Mouse (Mus musculus) fat pad, adult 2 months (tissue): ENCODE results near the gene Col8a1.

Experiments used
- DNase-seq: peaks from one replicate; pipeline ENCODE4 v3.0.0-alpha.2; 2011; ENCODE audit warnings: low read depth, low spot score; ENCODE audit errors: extremely low read depth

Col8a1 gene

DNA sequence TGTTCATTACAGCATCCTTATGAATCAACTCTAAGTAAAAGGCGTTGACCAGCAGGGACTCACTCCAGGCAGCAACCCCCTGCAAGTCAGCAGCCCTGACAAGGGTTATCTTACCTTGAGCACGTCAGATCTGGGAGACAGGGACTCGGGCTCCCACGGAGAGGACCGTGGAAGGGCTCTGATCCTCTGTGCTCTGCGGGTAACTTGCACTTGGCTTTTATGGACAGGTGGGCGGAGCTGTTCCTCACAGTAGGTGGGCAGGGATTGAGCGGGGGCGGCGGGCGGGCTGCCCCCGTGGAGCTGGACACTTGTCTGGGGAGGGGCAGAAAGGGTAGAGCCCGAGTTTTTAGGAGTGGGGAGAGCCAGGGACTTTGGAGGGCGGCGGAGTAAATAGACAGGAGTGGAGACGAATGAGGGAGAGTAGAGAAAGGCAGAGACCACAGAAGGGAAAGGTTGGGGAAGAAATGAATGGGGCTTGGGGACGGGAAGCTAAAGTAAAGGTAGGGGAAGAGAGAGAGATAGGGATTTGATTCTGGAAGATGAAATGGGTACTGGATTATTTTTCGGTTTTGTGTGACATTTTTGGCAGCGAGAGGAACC is at the start of gene Col8a1:
TSS of gene Col8a1 (minus strand) at position 212 of the 600 bp plus-strand sequence.
- no peak for DNase-seq

DNA sequence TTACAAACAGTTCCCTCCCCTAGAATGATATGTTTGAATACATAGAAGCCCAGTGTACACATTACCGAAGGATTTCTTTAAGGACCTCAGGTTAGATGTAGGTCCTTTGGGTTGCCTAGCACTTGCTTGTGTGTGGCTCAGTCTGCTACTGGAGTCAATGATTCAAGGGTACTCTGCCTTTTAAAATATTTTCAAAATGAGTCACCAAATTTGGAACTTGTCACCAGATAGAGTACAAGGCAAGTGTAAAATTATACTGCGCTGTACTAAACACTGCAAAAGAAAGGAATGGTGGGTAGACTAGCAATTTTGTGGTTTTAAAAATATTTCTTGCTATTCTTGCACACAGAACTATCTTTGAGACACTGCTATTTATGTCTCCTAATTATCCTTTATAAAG is 47.3 kb upstream of the Col8a1 start:
- DNase-seq, result no peak

DNA sequence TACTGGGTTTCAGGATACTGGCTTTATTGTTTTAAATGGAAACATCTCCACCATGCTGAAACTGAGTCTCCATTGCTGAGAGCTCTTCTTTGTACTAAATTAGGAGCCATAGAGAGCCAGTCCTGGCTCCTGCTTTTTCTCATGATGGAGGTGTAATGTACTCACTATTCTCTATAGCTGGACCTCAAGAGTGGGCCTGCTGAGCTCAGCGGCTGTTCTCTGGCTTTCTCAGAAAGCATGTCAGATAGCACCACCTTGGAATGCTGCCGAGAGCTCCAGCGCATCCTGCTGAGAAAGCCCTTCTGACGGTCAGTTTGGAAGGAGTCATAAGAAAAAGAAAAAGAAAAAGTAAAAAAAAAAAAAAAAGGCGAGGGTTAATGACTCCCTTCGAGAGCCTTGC is 41.8 kb upstream of the Col8a1 start:
- no peak for DNase-seq

DNA sequence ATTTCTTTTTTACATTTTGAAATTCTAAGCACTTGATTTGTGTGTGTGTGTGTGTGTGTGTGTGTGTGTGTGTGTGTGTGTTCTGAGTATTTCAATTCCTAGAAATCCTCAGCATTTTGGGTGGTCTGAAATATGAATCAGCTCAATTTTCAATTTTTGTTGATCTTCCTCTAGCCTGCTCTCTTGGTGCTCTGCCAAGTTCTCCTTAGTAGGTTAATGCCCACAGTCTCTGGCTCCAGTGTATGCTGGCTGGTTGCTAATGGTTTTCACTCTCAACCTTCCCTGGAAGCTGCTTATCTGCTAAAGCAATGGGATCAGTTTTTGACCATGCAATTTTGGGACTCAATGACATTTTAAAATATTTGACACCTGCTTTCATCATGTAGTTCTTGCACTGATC is 24.5 kb upstream of the Col8a1 start:
- no peak for DNase-seq

DNA sequence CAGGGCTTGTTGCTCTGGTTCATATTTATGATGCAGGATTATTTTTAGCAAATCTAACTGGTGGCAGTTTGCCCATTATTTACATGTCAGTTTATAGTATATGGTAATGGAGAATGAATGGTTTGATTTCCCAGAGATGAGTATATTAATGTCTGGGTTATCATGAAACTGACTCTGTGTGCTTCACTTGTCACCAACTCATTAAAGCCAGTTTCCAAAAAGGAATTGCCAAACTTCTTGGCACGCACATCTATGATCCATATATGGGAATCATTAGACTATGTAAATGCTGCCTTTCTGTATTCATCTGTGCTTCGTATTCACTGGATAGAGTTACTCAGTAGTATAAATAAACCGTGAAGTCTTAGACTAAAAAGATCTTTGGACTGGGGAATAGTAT is 11.1 kb upstream of the Col8a1 start:
- no peak for DNase-seq

DNA sequence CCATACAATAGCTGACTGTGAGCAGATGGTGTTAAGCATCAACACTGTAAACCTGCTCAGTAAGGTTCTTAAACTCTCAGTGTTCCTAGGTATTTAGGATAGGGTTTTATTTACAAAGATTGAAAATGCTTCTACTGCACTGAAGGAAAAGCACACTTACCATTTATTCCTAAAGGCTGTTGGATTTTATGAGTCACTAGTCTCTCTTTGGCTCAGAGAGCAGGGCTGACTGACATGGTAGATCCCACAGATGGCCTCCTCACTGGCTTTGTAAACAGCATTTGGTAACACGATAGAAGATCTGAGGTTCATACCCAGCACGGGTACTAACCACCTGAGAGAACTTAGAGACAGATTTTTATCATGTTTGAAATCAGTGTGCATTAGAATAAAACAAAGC is 5.3 kb upstream of the Col8a1 start:
- no peak for DNase-seq

DNA sequence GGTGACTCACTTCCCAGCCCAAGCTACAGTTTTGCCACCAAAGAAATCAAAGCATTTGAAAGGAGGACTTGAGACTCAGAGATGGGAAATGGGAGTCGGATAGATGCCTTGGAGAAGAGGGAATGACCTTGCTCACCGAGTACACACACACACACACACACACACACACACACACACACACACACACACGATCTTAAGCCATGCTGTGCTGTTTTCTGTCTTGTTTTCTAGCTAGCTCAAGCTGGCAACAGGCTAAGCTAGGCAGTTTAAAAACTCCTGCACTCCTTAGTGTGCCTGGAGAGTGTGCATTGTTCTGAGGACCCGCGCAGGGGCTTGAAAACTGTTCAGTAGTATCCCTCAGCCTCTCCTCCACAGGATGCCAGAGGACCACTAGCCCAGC is 1.2 kb upstream of the Col8a1 start:
- DNase-seq, result no peak

DNA sequence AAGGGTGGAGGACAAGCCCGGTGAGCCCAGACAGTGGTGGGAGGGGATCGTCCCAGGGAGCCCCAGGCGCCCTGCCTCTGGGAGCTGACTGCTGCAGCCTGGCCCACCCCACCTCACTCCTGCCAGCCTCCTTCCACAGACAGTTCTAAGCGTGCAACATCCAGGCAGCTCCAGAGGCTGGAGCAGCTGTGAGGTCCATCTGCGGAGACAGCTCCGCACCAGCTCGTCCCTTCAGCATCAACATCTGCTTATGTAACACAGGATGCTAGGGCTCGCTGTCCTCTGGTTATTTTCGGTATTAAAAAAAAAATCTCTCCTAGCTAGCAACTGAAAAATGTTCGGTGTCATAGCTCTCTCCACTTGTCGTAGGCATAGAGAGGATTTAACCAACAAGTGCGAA is 704 bp upstream of the Col8a1 start:
- DNase-seq, result no peak

DNA sequence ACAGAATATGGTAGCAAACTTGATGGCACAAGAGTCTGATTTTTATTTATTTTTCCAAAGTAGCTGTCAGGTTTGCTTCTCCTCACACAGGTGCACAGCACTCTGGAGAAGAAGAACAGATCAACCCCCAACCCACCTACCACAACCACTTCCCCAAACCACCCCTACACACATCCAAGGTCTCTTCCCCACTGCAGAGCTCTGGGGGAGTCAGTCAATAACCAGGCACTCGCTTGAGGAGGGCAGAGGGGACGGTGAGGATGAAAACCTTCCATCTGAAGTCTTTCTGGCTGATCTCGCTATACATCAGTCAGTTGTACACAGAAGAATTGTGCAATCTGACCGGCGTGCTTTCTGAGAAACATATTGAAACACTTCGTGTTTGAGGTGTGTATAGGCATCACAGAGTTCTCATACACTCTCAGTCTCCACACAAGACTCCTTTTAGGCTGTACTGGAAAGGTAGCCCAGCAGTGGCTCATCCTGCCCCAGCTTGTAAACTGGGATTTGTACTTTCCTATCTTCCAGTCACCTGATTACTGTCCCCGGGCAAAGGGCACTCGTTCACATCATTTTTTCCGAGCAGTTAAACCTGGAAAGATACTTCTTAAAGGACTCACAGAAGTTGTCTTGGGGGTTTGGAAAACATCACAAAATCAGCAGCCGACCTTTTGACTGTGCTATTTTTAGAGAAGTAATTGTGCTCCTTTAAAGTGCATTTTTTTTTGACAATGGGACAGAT is 827 bp downstream of the Col8a1 start:
- DNase-seq, result no peak

DNA sequence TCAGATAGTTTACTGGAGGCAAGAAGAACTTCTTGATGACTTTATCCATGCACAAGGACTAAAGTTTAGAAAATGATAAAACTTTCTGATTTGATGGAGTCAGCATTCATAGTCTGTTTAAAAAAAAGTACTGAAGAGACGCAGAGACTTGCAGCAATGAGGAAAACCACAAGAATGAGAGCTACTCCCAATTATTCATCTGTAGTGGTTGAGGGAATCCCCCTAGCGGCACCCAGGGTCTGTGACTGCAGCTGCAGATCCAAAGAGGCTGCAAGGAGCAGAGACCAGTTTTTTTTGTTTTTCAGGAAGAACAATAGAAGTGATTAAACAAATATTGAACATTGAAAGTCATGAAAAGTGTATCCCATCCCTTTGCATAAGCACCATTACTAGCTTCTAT is 4.0 kb downstream of the Col8a1 start:
- DNase-seq, result no peak

DNA sequence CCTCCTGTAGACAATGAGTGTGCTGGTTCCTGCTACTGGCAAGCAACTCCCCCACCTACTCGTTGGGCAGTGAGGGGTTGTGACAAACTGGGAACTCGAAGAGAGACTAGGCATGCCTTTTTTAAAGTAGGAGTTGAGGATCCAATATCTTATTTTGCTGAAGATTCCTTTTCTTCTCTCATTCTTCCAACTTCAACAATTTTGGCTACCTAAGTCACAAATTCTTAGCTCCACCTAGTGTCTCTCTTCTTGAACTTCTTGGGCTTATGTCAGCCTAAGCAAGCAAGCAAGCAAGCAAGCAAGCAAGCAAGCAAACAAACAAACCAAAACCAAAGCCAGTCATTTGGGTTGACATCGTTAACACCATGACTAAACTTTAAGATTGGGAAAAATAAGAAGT is 6.4 kb downstream of the Col8a1 start:
- no peak for DNase-seq

DNA sequence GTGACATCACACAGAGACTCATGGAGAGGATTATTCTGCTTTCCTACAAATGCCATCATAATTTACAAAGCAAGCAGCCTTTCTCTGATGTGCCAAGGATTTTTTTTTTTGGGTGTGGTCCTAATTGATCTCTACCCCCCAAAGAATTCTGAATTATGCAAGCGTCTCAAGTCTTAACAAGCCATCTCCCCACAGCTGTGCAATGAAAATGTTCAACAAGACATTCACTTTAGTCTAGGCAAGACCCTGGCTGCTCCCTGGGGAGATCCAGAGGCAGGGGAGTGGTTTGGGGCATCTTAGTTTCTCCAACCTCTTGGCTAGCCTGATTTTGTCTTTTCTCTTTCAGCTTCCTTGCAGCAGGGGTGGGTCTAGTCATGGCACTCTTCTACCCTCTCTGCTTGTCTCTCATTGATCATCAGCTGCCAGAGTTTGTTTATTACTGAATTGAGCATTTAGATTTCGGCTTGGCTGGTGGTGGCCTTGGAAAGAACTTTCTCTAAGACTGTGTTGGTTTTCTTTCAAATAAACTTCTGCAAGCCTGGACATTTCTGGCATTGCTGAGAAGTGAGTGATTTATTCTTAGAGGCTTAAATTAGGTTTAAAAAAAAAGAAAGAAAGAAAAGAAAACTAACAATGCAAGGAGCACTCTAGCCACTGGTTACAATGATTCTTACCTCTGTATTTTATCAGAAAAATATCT is 7.0 kb downstream of the Col8a1 start:
- no peak for DNase-seq

DNA sequence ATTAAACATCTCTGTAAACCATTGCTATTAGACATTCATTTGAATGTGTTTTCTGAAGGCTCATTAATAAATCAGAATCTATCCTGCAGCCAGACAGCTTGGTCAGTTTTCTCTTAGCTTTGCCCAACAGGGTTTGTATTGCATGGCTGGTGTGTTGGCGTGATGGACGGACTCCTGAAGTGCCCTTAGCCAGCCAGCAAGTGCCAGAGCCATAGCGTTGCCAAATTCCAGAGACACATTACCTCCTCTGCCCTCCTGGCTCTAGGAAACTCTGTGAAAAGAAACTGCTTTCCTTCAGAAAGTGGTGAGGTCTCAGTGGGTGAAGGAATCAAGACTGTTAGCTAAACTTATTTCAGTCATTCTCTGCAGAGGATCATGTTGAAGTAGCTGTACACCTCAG is 14.4 kb downstream of the Col8a1 start:
- DNase-seq, result no peak

DNA sequence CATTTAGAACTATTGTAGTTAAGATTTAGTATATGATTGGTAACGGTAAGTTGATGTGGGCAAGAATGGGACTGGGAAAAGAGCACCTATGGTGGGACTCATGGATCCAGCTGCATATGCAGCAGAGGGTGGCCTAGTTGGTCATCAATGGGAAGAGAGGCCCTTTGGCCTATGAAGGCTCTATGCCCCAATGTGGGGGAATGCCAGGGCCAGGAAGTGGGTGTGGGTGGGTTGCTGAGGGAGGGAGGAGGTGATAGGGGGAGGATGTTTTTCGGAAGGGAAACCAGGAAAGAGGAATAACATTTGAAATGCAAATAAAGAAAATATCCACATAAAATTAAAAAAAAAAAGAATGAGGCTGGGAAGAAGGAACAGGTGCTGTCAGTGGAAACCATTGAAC is 19.6 kb downstream of the Col8a1 start:
- no peak for DNase-seq

DNA sequence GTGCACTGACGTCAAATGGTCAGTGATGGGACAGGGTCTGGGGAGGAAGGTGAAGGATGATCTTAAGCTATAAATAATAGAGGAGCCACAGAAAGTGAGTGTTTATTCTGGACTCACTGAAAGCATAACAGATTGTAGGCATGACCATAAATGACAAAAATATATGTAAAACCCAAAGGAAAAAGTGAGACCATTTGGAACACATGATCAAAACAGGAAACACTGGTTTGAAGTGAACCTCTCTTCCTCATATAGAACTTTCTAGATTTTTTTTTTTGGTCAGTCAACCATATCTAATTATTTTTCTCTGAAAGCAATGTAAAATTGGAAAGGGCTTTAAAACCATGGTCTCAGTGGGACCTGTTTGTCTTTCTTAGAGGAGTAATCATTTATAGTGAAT is 21.0 kb downstream of the Col8a1 start:
- DNase-seq, result no peak

DNA sequence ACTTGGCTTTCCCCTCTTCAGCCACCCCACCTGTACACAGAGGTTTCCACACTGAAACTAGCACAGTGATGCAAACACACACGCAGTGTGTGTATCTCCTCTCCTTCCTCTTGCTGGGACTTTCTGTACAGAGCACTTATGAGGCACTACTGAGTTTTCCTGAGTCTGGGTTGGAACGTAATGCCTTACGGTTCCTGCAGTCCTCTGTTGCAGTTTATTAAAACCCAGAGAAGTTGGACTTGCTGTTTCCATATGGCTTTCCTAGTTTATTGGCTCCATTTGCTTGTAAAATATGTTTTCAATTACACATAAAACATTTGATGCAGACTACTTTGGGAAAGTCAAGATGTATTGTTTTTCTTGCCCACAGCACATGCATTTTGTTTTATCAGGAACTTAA is 21.4 kb downstream of the Col8a1 start:
- DNase-seq, result no peak

DNA sequence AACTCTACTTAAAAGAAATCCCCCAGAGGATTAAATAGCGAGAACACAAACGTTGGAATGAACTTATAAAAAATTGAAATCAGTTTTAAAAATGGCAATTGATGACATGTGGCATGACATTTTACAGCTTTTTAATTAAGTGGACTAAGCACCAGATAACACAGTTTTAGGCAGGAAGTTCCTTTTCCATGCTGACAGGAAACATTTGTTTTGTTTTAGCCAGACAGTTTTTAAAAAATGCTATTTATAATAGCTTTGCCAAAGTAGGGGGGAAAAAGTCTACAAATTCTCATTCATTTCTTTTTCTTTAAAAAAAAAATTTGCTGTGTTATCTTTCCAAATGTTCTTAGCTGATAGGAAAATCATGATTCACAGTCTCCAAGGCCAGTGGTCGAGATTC is 29.6 kb downstream of the Col8a1 start:
- no peak for DNase-seq

DNA sequence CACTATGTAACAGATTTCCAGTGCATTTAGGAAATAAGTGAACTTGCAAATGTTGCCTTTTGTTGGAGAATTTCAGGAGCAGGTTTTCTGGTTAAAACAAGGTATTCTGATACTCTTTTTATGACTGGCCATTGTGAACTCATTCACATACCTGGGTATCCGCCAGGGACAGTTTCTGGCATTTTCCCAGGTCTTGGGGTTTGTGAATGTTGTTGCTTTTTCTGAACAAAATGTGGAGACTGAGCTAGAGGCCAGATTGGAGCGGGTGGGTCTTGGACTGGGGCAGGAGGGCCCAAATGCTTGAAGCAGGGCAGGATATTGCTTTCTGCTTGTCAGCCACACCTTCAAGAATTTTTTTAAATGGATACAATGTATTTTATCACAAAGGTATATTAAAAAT is 35.6 kb downstream of the Col8a1 start:
- no peak for DNase-seq

DNA sequence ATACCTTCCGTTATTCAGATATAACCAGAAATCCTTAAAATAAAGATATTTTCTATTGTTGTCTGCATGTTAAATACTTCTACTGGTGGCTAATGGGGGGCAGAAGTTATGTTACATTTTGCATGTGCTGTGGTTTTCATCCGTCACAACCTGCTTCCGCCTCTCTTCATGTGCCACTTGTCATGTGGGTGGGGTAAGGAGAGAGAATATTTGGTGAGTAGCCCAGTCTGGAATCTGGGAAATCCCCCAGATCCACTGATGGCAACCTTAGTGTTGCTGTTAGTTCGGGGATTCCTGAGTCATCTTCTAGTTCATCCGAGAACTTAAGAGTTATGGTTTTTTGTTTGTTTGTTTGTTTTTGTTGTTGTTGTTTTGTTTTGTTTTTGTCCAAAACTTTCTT is 55.8 kb downstream of the Col8a1 start:
- no peak for DNase-seq

DNA sequence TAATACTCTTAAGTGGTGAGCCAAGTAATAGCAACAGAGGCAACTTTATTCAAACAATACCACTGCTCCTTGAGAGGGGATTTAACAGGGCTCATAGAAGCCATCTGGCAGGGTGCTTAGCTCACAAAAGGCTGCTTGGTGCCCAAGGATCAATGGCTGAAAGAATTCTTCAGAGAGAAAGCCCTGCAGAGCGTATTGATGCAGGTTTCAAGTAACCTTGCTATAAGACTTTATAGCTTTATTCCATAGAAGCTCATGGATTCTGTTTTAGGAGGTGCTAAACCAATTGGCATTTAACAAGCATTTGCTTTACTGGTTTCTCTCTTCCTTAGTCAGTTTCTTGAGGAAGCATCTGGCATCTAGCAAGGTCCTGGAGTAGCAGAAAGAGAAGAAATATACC is 59.8 kb downstream of the Col8a1 start:
- no peak for DNase-seq

DNA sequence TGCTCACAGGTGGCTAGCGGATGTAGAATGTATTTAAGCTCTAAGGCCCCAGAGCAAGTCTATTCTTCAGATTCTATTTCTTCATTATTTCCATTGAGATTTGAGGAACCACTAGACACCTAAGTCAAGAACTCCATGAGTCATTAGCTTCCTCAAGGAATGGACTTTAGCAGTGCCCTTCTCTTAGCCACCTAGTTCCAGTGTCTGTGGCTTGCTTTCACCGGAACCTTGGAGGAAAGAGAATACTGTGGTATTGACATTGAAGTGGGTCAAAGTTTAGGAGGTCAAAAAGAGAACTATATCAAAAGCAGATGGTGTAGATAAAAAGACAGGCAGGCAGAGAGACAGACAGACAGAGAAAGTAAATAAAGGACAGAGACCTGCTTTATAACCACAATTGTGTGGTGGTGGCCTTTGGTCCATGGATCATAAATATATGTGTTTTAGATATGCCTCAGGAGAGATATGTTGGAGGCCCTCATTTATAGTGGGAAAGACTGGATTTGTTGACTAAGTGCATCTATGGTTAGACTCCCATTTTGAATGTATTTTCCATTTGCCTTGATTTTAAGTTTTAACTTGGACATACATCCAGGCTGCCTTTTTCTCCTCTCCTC is 60.5 kb downstream of the Col8a1 start:
- no peak for DNase-seq

DNA sequence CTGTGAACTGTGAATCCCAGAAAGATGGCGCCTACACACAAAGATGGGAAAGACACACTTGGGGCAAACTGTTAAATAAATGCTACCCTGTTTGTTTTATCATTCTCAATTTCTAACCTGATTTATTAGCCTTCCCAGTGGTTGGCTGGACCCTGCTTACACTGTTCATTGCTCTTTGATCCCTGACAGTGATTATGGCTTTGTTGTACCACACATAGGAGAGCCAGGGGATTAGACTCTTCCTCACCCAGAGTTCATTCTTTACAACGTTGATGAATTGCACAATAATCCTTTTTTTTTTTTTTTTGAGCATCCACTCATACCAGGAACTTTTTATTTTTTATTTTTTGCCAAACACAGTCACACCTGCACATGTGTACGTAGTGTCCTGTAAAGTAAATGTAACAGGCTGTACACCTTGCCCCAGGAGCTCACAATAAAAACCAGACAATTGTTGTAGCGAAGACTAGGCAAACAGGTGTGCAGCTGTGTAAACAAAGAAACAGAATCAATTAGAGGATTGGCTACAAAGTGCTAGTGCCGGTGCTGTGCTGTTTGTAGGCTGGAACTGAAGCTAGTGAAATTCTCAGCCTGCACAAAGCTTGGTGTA is 68.6 kb downstream of the Col8a1 start:
- no peak for DNase-seq
